Mouse (Mus musculus) erythroid progenitor cell, adult 5-6 weeks (primary cell): ENCODE data around the gene Ms4a5. TPM values are rescaled to one million over a fixed set of nuclear protein-coding genes. Genes with fewer than 3 reads are reported as not detected.

Source experiments
- ATAC-seq: replicated peaks from 2 replicates; pipeline ENCODE4 v1.8.0; 2016; ENCODE audit warnings: moderate number of reproducible peaks, mild to moderate bottlenecking, moderate TSS enrichment, inconsistent platforms; ENCODE audit not compliant: poor library complexity, low FRiP score, severe bottlenecking
- total RNA-seq, 2 experiments: library from RNA; stranded (forward) in 1 of 2; stranded (reverse) in 1 of 2; fragments of 150-400 nt in 1 of 2; fragments of 186-747, 209-891 nt in 1 of 2; gene quantifications; 2 replicates each; pipeline versions ENCODE4 v1.2.3 to v1.2.4; 2015 to 2017; ENCODE audit warnings: low replicate concordance in 2 of 2

The Ms4a5 gene
- total RNA-seq, 2 experiments from 2014 or later = not detected

DNA sequence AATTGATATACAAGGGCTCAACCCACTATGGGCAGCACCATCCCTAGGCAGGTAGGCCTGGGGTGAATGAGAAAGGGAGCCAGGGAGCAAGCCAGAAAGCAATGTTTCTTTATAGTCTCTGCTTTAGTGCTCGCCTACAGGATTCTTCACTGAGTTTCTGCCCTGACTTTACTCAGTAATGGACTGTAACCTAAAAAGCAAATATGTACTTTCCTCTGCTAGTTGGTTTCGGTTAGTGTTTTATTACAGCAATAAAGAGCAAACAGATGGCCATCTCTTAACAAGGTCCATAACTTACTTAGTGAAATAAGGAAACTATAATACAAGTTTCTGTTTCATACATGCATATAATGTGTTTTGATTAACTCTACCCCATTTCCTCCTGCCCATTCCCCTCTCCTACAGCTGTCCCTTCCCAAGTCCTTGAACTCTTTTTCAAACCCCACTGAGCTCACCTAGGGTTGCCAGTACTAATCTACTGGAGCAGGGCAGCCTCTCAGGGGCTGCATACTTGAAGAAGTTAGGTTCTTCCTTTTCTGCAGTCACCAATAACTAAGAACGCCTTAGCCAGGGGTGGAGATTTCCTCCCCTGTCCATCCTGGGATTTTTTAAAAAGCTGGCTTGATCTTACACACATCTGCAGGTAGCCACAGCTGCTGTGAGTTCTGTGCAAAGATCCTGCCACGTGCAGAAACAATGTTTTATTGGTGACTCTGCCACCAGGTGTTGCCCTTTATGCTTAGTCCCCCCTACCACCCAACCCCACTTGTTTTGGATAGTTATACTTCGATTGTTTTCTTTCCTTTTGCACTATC is 48.5 kb downstream of the Ms4a5 start:
- ATAC-seq = no peak

- ATAC-seq = no peak
Observed at GRCm38 (mm10) chr19:11234244-11234643, 49.4 kb downstream of the Ms4a5 start.

- ATAC-seq = no peak
Observed at GRCm38 (mm10) chr19:11232348-11232747, 51.3 kb downstream of the Ms4a5 start, which contains the start of gene Ms4a12. Gene Ms4a12 (minus strand): TSS chr19:11232448.

Other genes with a start within 250 kb of the Ms4a5 start
- 1.4 and 3.4 TPM in 2 replicates for gene Ms4a8a, start 202.8 kb downstream of the Ms4a5 start, total RNA-seq (2015; ENCODE audit: low replicate concordance)
- gene Ms4a8a, start 202.8 kb downstream of the Ms4a5 start, total RNA-seq (2017; ENCODE audit: low replicate concordance) = not detected in 2 replicates
- not detected in 2 replicates for gene 1700017D01Rik, start 153.0 kb downstream of the Ms4a5 start, total RNA-seq (2015; ENCODE audit: low replicate concordance)
- gene 1700017D01Rik, start 153.0 kb downstream of the Ms4a5 start, total RNA-seq (2017; ENCODE audit: low replicate concordance) = not detected in 2 replicates
- not detected in 2 replicates for gene 1700025F22Rik, start 118.6 kb downstream of the Ms4a5 start, total RNA-seq (2015; ENCODE audit: low replicate concordance)
- gene 1700025F22Rik, start 118.6 kb downstream of the Ms4a5 start, total RNA-seq (2017; ENCODE audit: low replicate concordance) = not detected in 2 replicates
- gene Ms4a13, start 87.1 kb downstream of the Ms4a5 start, total RNA-seq (2015; ENCODE audit: low replicate concordance) = not detected in 2 replicates
- not detected in 2 replicates for gene Ms4a13, start 87.1 kb downstream of the Ms4a5 start, total RNA-seq (2017; ENCODE audit: low replicate concordance)
- not detected in 2 replicates for gene Ms4a12, start 51.4 kb downstream of the Ms4a5 start, total RNA-seq (2015; ENCODE audit: low replicate concordance)
- gene Ms4a12, start 51.4 kb downstream of the Ms4a5 start, total RNA-seq (2017; ENCODE audit: low replicate concordance) = not detected in 2 replicates
- 19.8 and 24.3 TPM in 2 replicates for gene Ms4a1, start 17.6 kb downstream of the Ms4a5 start, total RNA-seq (2015; ENCODE audit: low replicate concordance)
- gene Ms4a1, start 17.6 kb downstream of the Ms4a5 start, total RNA-seq (2017; ENCODE audit: low replicate concordance) = 12.8 and 13.2 TPM in 2 replicates
- gene Ms4a14, start 30.6 kb upstream of the Ms4a5 start, total RNA-seq (2015; ENCODE audit: low replicate concordance) = 3.6 TPM in 1 of 2 replicates, not detected in the other
- under 0.01 TPM in 1 of 2 replicates, not detected in the other for gene Ms4a14, start 30.6 kb upstream of the Ms4a5 start, total RNA-seq (2017; ENCODE audit: low replicate concordance)
- gene Ms4a7, start 52.3 kb upstream of the Ms4a5 start, total RNA-seq (2015; ENCODE audit: low replicate concordance) = 3.6 and 8.8 TPM in 2 replicates
- gene Ms4a7, start 52.3 kb upstream of the Ms4a5 start, total RNA-seq (2017; ENCODE audit: low replicate concordance) = 8.3 TPM in 1 of 2 replicates, not detected in the other
- not detected in 2 replicates for gene Ms4a4a, start 91.7 kb upstream of the Ms4a5 start, total RNA-seq (2015; ENCODE audit: low replicate concordance)
- gene Ms4a4a, start 91.7 kb upstream of the Ms4a5 start, total RNA-seq (2017; ENCODE audit: low replicate concordance) = not detected in 2 replicates
- gene Ms4a4c, start 120.9 kb upstream of the Ms4a5 start, total RNA-seq (2015; ENCODE audit: low replicate concordance) = 17.3 and 39.4 TPM in 2 replicates
- 1.5 and 4.2 TPM in 2 replicates for gene Ms4a4c, start 120.9 kb upstream of the Ms4a5 start, total RNA-seq (2017; ENCODE audit: low replicate concordance)
- gene Ms4a4b, start 159.7 kb upstream of the Ms4a5 start, total RNA-seq (2015; ENCODE audit: low replicate concordance) = 40.0 and 72.9 TPM in 2 replicates
- 1.4 and 5.0 TPM in 2 replicates for gene Ms4a4b, start 159.7 kb upstream of the Ms4a5 start, total RNA-seq (2017; ENCODE audit: low replicate concordance)
- 21.0 and 37.1 TPM in 2 replicates for gene Ms4a6c, start 185.5 kb upstream of the Ms4a5 start, total RNA-seq (2015; ENCODE audit: low replicate concordance)
- 13.0 and 39.2 TPM in 2 replicates for gene Ms4a6c, start 185.5 kb upstream of the Ms4a5 start, total RNA-seq (2017; ENCODE audit: low replicate concordance)
- gene Gm8369, start 202.1 kb upstream of the Ms4a5 start, total RNA-seq (2015; ENCODE audit: low replicate concordance) = 13.7 and 24.7 TPM in 2 replicates
- 8.3 and 21.9 TPM in 2 replicates for gene Gm8369, start 202.1 kb upstream of the Ms4a5 start, total RNA-seq (2017; ENCODE audit: low replicate concordance)
- 15.1 and 22.2 TPM in 2 replicates for gene Ms4a6b, start 232.6 kb upstream of the Ms4a5 start, total RNA-seq (2015; ENCODE audit: low replicate concordance)
- 5.4 and 12.9 TPM in 2 replicates for gene Ms4a6b, start 232.6 kb upstream of the Ms4a5 start, total RNA-seq (2017; ENCODE audit: low replicate concordance)